Mouse (Mus musculus) stomach, postnatal 0 days (tissue): ENCODE data around the gene Tnrc6a. TPM values are rescaled to one million over a fixed set of nuclear protein-coding genes. Genes with fewer than 3 reads are reported as not detected.

Experiments
- ATAC-seq: fragments of 200-750 bp; cut with Nextera tagmentation; 2 replicates; pipeline ENCODE4 v1.8.0; 2017; ENCODE audit not compliant: low FRiP score, low TSS enrichment
- DNase-seq: peaks from one replicate; pipeline ENCODE4 v3.0.0-alpha.2; 2016; ENCODE audit warnings: low spot score
- H3K27ac ChIP-seq: fragments of 300-500 bp; sonication (generic); replicated peaks from 2 replicates; pipeline ENCODE4 v1.5.1; 2014; ENCODE audit warnings: mild to moderate bottlenecking, control low read depth
- H3K27me3 ChIP-seq: fragments of 300-500 bp; sonication (generic); 2 replicates; pipeline ENCODE4 v1.6.1; 2014; ENCODE audit warnings: low read length; ENCODE audit not compliant: control insufficient read depth, insufficient read depth
- H3K36me3 ChIP-seq: fragments of 300-500 bp; sonication (generic); 2 replicates; pipeline ENCODE4 v1.6.1; 2014; ENCODE audit warnings: low read length, mixed read lengths; ENCODE audit not compliant: control insufficient read depth, insufficient read depth
- H3K4me1 ChIP-seq: fragments of 300-500 bp; sonication (generic); replicated peaks from 2 replicates; pipeline ENCODE4 v1.6.1; 2014; ENCODE audit warnings: antibody characterized with exemption; ENCODE audit not compliant: control insufficient read depth, insufficient read depth
- H3K4me2 ChIP-seq: fragments of 300-500 bp; sonication (generic); replicated peaks from 2 replicates; pipeline ENCODE4 v1.6.1; 2014; ENCODE audit warnings: low read depth, mild to moderate bottlenecking, control low read depth, moderate library complexity
- H3K4me3 ChIP-seq: fragments of 300-500 bp; sonication (generic); 2 replicates; pipeline ENCODE4 v1.5.1; 2014; ENCODE audit warnings: low read depth, low read length, control low read depth
- H3K9ac ChIP-seq: fragments of 300-500 bp; sonication (generic); 2 replicates; pipeline ENCODE4 v1.6.1; 2014; ENCODE audit warnings: mild to moderate bottlenecking, low read length, control low read depth, mixed read lengths
- H3K9me3 ChIP-seq: fragments of 300-500 bp; sonication (generic); 2 replicates; pipeline ENCODE4 v1.6.1; 2016; ENCODE audit warnings: low read length; ENCODE audit not compliant: control insufficient read depth
- CTCF ChIP-seq: IDR thresholded peaks from 2 replicates; pipeline ENCODE4 v1.5.1; 2016; ENCODE audit warnings: antibody characterized with exemption, low read depth, mild to moderate bottlenecking, moderate library complexity
- EP300 ChIP-seq: optimal IDR thresholded peaks from 2 replicates; pipeline ENCODE3; 2016; ENCODE audit warnings: antibody characterized with exemption
- WGBS: fragments of 180-500 bp; shearing (Covaris S2); extraction: QIAGEN DNeasy Blood & Tissue Kit; methylation state at CpG from one replicate; pipeline ENCODE4 v1.1.7; 2014; 5-methylcytosine and 5-hydroxymethylcytosine counted together
- polyA plus RNA-seq: library from polyadenylated mRNA; unstranded; fragments of >200 nt; fragmentation: Nextera tagmentation; extraction: Ambion mirVana; gene quantifications from 2 replicates; pipeline ENCODE4 v1.2.1, GENCODE M21; 2015

The Tnrc6a gene
- polyA plus RNA-seq, 1 experiment from 2014 or later = 44.2 TPM

GRCm38 (mm10) chr7:123108058-123109055 is 15.3 kb upstream of the Tnrc6a start:
- Histone ChIP-seq H3K9ac (no peak overlapping the region), H3K27me3 (no peaks in the 10 kb centered on the region), H3K4me2 (no peak overlapping the region), H3K9me3 (no peaks in the 10 kb centered on the region), H3K36me3 (no peaks in the 10 kb centered on the region), H3K4me3 (no peak overlapping the region), H3K27ac (peak overlapping the region; percentile 77), H3K4me1 (peaks cover 8% of the 10 kb centered on the region; the same call in 1 of the 2 replicates)
- 44% methylated on average over 13 of the region's 13 CpGs for WGBS
- no peak for TF ChIP-seq EP300
- no peak for TF ChIP-seq CTCF
- DNase-seq (peak; percentile 83), ATAC-seq (peak; percentile 90)

- no peak for ATAC-seq
- H3K36me3 ChIP-seq = no peaks in the 10 kb centered on the region
- no peak for TF ChIP-seq CTCF
- TF ChIP-seq EP300 = no peak
- H3K9me3 ChIP-seq = no peaks in the 10 kb centered on the region
- no peak overlapping the region for H3K4me3 ChIP-seq
- H3K27ac ChIP-seq = peak overlapping the region; percentile 92
- no peak for DNase-seq
- whole genome bisulfite sequencing = 87% methylated on average over 7 of the region's 7 CpGs
- peaks cover 8% of the 10 kb centered on the region; the same call in 1 of the 2 replicates for H3K4me1 ChIP-seq
- H3K27me3 ChIP-seq = no peaks in the 10 kb centered on the region
- no peak overlapping the region; the same call in 1 of the 2 replicates for H3K9ac ChIP-seq
- no peak overlapping the region for H3K4me2 ChIP-seq
Observed at GRCm38 (mm10) chr7:123109361-123110000, 14.2 kb upstream of the Tnrc6a start.

GRCm38 (mm10) chr7:123110135-123110534 is 13.6 kb upstream of the Tnrc6a start:
- H3K27me3 ChIP-seq = no peaks in the 10 kb centered on the region
- no peaks in the 10 kb centered on the region for H3K36me3 ChIP-seq
- H3K4me2 ChIP-seq = 0 out of 2 replicates have a peak overlapping the region, but pooled peaks have one; percentile 15
- WGBS = 34% methylated on average over 3 of the region's 3 CpGs
- peaks cover 8% of the 10 kb centered on the region; the same call in 1 of the 2 replicates for H3K4me1 ChIP-seq
- ATAC-seq (peak; percentile 83), DNase-seq (peak; percentile 37)
- no peak overlapping the region for H3K4me3 ChIP-seq
- no peaks in the 10 kb centered on the region for H3K9me3 ChIP-seq
- H3K27ac ChIP-seq = peak overlapping the region; percentile 92
- no peak for TF ChIP-seq EP300
- no peak for TF ChIP-seq CTCF
- no peak overlapping the region; the same call in 1 of the 2 replicates for H3K9ac ChIP-seq

- no peaks in the 10 kb centered on the region for H3K36me3 ChIP-seq
- H3K27ac ChIP-seq = no peak overlapping the region
- 95% methylated on average over 6 of the region's 6 CpGs for WGBS
- no peak overlapping the region for H3K4me2 ChIP-seq
- no peaks in the 10 kb centered on the region for H3K27me3 ChIP-seq
- H3K4me3 ChIP-seq = no peak overlapping the region
- no peak overlapping the region for H3K9ac ChIP-seq
- TF ChIP-seq CTCF = no peak
- ATAC-seq = no peak
- DNase-seq = no peak
- H3K9me3 ChIP-seq = no peaks in the 10 kb centered on the region
- H3K4me1 ChIP-seq = peaks cover 8% of the 10 kb centered on the region; the same call in 1 of the 2 replicates
Observed at GRCm38 (mm10) chr7:123113590-123113989, 10.1 kb upstream of the Tnrc6a start.

GRCm38 (mm10) chr7:123116799-123117198 is 6.9 kb upstream of the Tnrc6a start:
- Histone ChIP-seq H3K4me1 (no peaks in the 10 kb centered on the region), H3K4me3 (no peak overlapping the region), H3K9me3 (no peaks in the 10 kb centered on the region), H3K4me2 (no peak overlapping the region), H3K9ac (no peak overlapping the region), H3K27ac (no peak overlapping the region), H3K27me3 (no peaks in the 10 kb centered on the region), H3K36me3 (no peaks in the 10 kb centered on the region)
- ATAC-seq = no peak
- TF ChIP-seq CTCF = no peak
- 67% methylated on average over 12 of the region's 12 CpGs for WGBS
- no peak for DNase-seq
